Mouse (Mus musculus): ENCODE data around the gene Ston2.
A peak's percentile ranks its signal among the peaks of the same experiment; 100 is the strongest.

GRCm38 (mm10) chr12:91789801-91790200 lies 1.6 kb upstream of the Ston2 start:
- TF ChIP-seq CTCF (IDR thresholded peaks at IDR 0.05) (peak; percentile 72), POLR2A (IDR thresholded peaks at IDR 0.05; ENCODE audit: insufficient read depth, low read depth, low read length) (no peak)

Data from heart, adult 2 months (tissue).